Mouse (Mus musculus) olfactory bulb, adult 2 months (tissue): ENCODE measurements at regions not wholly inside any gene's neighbourhood (a gene's known extent, or its start where the extent isn't known, plus 50 kb on each side); places are given as distances from the start of the nearest gene placed in this dataset.

ENCODE experiments used
- CTCF ChIP-seq: fragments of 200-500 bp; IDR thresholded peaks from 2 replicates; pipeline ENCODE4 v1.5.1; 2012; ENCODE audit warnings: low read depth, mild to moderate bottlenecking, low read length, moderate library complexity; ENCODE audit not compliant: insufficient read depth
- POLR2A ChIP-seq: fragments of 200-500 bp; IDR thresholded peaks from 2 replicates; pipeline ENCODE4 v1.6.1; 2012; ENCODE audit warnings: mild to moderate bottlenecking, low read depth, low read length, moderate library complexity; ENCODE audit not compliant: insufficient read depth

DNA sequence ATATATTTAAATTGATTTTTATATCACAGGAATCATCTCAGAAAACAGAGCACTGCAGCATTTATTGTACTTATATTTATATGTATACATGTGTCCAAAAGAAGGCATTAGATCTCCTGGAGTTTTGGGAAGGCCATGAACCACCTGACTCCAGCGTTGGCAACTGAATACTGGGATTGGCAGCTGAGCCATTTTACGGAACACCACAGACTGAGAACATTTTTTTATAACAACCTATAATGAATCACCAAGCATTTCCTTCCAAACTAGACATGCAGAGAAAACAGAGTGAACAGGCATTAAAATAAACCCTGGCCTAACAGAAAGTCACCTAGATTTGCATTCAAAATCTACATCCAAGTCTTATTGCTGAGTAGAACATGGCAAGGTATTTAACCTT is 686.0 kb upstream of the Intu start:
- TF ChIP-seq POLR2A (no peak), CTCF (no peak)
